Mouse (Mus musculus) heart, postnatal 14 days (tissue): ENCODE measurements around the gene Zfand4. TPM values are rescaled to one million over a fixed set of nuclear protein-coding genes. Genes with fewer than 3 reads are reported as not detected.
"Not testable (repeated sequence)": the region's sequence is repeated elsewhere in the genome, so short reads cannot be mapped to it uniquely, and the experiment has no call there.

ENCODE experiments used
- DNase-seq, 2 experiments: peaks; one replicate each; pipeline ENCODE4 v3.0.0; 2021 to 2022
- intact Hi-C: fragments of 180-260 bp; cut with DNase I; formaldehyde crosslinking; loops from one replicate; pipeline ENCODE4 v1.15.1; 2025
- total RNA-seq, 2 experiments: library from RNA; stranded (reverse); gene quantifications; 2 replicates each; pipeline ENCODE4 v1.2.3; 2021

Zfand4 gene
- total RNA-seq, 2 experiments from 2014 or later, result 2.7 to 3.2 TPM

DNA sequence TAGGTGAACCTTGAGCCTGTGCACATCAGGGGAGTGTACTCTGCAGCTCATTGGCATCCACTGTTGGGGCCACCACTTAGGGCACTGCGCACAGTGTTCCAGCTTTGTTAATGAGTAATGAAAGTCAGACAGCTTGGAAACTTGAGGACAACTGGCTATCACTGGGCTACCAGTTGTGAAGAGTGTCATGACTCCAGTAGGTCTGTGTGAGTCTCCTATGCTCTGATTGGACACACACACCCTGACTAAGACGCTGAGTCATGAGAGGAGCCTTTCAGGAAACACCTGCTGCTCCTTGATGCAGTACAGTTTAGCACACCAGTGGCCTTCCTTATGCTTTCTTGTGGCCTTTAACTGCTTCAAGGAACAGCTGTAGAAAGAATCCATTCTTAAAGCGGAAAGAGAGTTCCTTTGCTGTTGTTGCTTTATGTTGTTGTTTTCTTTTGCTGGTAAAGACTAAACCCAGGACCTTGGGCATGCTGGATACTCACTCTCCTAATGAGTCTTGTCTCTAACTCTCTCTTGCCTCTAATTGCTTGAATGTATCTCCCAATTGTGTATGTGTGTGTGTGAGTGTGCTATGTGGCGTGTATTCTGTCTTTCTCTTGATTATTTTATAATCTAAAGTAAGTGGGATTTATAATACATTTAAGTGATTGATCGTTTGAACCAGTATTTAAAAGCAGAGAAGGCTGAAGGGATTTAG is 23.0 kb downstream of the Zfand4 start:
- no peak for DNase-seq
- intact Hi-C loops, result no loop called here

DNA sequence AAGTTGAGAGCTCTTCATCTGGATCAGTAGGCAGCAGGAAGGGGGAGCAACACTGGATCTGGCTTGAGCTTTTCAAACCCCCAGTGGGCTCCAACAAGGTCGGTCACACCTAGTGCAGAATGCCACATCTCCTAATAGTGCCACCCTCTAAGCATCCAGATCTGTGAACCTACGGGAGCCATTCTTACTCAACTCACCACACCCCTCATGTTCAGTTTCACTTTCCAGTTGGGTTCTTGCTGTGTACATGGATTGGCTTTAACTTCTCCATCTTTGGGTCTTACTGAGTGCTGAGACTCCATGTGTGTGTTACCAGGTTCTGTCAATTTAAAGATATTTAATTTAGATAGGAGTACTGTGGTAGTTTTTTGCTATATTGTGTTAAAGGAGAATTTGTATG is 47.4 kb downstream of the Zfand4 start:
- no peak for DNase-seq
- intact Hi-C loops, result no loop called here

DNA sequence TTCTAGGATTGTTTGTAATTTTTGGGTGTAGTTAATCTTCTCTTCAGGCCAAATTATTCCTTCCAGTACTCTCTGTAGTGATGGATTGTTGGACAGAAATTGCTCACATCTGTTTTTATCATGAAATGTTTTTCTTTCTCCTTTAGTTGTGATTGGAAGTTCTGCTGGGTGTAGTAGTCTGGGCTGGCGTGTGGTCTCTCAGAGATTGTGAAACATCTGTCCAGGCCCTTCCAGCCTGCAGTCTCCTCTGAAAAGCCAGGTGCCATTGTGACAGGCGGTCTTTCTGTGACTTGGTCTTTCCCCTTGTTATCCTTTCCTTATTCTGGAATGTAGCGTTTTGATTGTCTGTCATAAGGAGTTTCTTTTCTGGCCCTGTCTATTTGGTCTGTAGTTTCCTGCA is 55.2 kb downstream of the Zfand4 start:
- DNase-seq, result peak in 1 of 2 experiments; percentile 22

DNA sequence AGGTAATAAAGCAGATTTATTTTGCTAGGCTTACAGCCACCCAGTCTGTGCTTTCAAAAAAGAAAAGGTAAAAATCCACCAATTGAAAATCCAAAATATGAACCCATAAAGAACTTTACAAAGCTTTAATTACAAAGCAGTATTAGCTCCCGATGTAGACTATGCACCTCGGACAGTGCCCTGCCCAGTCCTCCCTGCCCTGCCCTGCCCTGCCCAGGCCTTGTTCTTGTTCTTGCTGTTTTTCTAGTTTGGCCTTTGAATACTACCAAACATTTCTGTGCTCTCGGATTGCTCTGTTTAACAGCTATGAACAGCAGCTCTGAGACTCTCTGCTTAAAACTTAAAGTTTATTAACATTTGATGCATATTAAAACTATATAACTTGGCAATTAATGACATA is 62.6 kb downstream of the Zfand4 start:
- no peak for DNase-seq
- intact Hi-C loops, result no loop called here

More for the DNA sequence above, 55.2 kb downstream of the Zfand4 start:
- intact Hi-C loops, result no loop called here

DNA sequence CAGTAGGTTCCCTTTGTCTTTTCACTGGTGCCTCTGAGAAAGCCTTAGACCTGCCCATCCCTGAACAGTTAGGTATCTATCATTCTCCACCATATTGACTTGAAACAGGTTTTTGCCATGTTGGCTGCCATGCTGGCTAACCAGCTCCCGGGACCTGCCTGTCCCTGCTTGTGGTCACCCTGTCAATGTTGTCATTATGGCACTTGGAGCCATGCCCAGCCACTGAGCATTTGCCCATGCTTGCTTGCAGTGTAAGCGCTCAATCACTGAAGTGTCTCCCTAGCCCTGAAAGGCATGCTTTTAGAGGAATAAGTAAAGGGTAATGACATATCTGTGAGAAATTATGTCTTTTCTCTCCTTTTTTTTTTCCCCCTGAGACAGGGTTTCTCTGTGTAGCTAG is 67.4 kb downstream of the Zfand4 start:
- intact Hi-C loops, result no loop called here
- no peak for DNase-seq

DNA sequence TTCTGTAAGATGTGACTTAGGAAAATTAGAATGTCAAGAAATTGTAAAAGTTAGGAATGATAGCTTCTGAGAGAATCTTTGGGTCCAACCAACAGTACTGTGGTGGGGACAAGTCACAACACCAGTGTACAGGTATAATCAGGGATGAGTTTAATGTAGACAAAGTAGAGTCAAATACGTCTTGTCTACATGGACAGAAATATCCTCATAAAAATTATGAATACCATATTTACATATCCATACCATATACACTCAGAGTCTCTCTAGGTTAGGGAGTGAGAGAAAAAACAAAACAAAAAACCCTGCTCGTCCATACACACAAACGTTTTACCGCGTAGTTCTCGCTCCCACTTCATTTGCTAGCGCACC is 73.4 kb downstream of the Zfand4 start:
- DNase-seq, result no peak
- intact Hi-C loops, result loop anchor here (5.0 kb wide), 1 partner anchor 75 kb away; the partner anchor contains the start of gene Zfand4

DNA sequence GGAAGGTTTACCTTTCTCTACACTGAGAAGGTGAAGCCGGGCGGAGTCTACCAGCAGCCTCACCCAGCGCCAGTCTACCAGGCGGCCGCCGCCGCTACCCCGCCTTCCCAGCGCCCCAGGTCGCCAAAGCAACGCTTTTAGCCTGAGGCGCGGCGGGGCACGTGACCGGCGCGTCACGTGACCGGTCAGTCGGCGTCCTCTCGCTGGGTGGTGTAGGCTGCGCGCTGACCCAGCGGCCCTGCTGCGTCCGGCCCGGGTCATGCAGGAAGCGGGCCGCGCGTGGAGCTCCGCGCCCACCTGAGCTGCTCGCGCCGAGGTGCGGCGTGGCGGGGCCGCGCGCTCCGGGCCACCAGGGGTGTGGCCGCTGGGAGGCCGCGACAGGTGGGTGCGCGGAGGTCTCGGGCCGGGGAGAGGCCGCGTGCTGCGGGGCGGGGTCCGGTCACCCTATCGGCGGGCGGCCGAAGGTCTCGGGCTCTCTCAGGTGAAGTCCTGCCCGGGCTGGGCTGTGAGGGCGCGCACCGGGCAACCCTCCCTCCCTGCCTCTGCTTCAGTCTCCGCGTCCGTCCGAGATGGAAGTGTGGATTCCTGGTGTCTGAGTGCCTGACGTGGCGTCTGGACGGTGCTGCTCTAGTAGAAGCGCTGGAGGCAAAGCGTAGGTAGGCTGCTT is 73.9 kb downstream of the Zfand4 start, which contains the start of gene March8:
Gene March8 (plus strand): TSS at position 190 of the 667 bp plus-strand sequence.
- intact Hi-C loops, result loop anchor here (5.0 kb wide), 1 partner anchor 76 kb away; the partner anchor contains the start of gene Zfand4
- peak; percentile 93 for DNase-seq

DNA sequence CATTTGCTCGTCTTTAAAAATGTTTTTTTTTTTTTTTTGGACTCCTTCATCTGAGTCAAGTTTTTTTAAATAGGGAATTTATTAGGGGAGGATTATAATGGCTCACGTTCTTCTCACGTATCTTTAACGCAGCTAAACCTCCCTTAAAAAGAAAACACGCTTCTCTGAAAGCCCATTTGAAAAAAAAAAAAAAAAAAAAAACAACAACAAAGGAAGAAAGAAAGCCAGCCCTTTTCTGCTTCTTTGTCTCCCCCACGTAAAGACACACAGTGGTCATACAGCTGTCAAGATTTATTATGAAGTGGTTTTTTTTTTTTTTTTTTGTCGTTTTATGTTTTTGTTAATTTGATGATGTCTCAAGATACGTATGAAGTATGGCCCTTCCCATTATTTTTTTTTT is 74.5 kb downstream of the Zfand4 start:
- intact Hi-C loops, result loop anchor here (5.0 kb wide), 1 partner anchor 76 kb away; the partner anchor contains the start of gene Zfand4

DNA sequence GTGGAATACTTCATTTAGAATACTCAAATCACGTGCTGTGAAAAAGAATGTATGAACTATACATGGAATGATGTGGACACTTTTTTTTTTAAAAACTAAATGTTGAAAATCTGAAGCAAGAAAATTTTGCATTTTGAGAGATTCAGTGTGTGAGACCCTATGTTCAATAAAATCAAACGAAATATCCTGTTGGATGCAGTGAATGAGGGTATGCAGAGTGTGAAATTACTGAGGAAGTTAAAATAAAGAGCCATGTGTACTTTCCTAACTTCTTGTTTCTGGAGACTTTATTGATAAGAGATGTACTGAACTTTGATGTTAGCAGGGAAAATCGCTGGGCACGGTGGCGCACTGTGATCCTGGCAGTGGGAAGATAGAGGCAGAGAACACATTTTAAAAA is 75.1 kb downstream of the Zfand4 start:
- no peak for DNase-seq
- intact Hi-C loops, result loop anchor here (5.0 kb wide), 1 partner anchor 77 kb away; the partner anchor contains the start of gene Zfand4

More for the DNA sequence above, 74.5 kb downstream of the Zfand4 start:
- DNase-seq, result no peak

DNA sequence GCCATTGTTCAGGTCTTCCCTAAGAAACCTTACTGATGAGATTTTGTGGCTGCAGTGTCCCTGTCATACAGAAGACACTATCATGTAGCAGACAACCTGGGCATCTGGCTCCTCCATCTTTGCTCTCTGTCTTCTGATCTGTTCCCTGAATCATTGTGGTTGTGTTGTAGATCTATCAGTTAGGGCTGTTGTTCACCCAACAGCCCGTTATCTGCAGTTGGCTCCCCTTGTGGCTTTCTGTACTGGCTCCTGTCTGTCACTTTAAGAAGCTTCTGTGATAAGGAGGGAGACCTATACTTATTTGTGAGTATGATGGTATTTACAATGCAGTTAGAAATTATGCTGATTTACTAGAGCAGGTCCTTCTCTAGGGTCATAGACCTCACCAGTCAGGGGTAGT is 76.5 kb downstream of the Zfand4 start:
- DNase-seq, result no peak
- intact Hi-C loops, result no loop called here

DNA sequence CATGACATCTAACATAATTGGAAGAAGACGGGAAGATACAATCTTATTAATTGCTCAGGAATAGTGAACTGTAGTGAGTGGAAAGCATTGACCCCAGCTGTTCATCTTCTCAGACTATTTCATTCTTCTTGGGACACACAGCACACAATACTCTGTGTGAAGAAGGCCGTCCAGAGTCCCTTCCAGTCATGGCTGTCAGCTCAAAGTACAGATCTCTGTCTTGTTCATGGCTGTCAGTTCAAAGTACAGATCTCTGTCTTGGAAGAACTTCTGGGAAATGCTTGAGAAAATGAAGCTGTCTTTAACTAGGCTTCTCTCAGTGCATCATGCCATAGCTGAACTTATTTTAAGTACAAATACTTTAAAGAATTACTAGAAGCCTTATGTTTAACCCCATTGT is 83.9 kb downstream of the Zfand4 start:
- intact Hi-C loops, result no loop called here
- DNase-seq, result no peak

DNA sequence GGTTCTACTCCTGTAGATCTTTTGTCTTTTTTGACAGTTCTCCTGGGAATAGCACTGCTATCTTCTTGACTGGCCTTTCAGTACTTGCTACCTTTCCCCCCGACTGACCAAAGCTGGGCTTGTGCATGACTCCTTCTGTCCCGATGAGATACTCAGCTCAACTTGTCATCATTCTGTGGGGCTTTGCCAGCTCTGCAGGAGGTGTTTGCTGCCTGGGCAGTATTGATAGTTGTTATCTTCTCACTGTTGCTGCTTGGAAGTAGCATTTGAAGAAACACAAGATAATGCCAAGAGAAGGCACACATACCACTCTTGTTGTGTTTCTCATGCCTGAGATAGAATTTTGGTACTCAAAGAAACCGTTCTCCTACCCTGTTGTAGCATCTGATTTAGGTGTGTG is 86.0 kb downstream of the Zfand4 start:
- intact Hi-C loops, result no loop called here
- DNase-seq, result no peak

DNA sequence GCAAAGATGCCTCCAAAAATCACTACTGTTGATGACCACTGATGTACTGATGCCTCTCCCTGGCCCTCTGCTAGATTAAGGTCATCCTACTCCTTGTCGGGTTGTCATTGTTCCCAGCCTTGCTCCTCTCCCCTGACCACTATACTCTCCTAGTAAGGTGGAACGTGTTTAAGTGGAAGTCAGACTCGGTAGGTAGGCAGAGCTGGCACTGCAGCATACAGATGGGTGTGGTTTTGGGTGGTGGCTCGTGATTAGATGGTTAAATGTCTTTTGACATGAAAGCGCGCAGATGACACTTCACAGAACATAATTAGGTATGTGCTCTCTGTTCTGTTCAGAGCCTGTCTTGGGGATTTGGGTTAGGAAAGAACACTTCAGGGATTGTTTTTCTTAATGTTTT is 86.6 kb downstream of the Zfand4 start:
- intact Hi-C loops, result no loop called here
- DNase-seq, result no peak

DNA sequence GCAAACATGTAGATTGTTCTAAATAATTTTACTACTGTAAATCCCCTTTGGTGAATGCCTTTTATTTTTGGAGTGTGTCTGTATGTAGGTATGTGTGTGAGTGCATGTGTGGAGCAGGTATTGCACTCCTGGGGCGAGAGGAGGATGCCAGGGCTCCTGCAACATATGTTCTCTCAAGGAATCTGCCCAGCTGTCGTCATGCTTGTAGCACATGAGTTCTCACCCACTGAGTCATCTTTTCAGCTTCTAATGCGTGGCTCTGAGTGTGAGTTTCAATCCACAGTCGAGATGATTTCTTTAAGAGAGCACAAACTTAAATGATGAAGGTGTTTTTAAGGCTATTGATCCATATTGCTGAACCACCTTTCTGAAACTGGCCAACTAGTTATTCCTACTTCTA is 87.5 kb downstream of the Zfand4 start:
- DNase-seq, result no peak
- intact Hi-C loops, result no loop called here

DNA sequence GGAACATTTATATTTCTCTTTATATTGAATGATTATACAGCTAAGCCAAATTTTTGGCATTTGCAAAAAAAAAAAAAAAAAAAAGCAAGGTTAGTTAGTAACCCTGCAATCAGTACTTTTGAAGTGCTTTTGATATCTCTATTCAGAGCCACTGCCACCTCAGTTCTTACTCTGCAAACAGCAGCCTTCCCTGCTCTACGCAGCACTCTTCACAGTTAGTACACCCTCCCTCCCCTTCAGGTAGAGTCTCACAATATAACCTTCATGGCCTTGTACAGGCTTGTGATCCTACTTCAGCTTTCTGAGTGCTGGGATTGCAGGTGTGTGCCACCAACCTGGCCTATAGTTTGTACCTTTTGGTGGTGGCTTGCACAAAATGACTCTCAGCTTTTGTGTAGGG is 89.4 kb downstream of the Zfand4 start:
- intact Hi-C loops, result no loop called here
- no peak for DNase-seq

DNA sequence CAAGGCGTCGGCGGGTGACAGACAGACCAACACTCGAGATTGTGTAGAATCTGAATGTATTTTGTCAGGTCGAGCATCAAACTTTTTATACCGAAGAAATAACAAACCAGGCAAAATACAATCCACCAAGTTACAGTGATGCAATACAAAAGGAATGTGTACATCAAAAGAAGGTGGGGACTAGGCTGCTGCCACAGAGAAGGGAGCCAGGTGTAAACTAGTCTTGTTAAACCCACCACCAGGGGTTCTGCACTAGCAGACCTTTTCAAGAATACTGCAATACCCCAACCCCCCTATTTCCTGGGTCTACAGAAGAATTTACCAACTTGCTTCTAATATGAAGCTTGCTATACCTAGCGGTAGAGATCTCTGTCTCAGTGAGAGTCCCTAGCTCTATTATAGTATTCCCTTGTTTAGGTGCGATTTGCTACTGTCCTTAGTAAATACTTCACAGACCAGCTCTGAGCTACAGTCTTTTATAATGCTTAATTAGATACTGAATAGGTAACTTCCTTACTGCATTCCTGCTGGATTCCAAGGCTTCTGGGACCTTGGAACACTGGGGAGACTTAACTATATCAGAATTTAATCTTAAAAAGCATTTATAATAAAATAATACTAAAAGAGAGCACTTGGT is 92.4 kb downstream of the Zfand4 start:
- intact Hi-C loops, DNase-seq: not testable (repeated sequence)

DNA sequence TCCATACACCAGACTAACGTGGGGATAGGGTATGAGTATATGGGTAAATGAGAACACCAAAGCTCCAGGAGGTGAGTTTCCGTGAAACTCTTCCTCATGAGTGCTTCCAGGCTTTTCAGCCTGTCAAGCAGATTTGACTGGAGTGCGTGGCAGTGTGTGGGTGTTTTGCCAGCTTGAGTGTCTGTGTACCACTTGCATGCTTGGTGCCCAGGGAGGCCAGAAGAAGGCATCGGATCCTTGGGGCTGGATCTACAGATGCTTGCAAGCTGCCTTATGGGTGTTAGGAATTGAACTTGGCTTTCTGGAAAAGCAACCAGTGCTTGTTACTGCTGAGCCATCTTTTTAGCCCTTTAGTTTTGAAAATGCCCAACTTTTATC is 92.9 kb downstream of the Zfand4 start:
- intact Hi-C loops, result no loop called here
- no peak for DNase-seq

DNA sequence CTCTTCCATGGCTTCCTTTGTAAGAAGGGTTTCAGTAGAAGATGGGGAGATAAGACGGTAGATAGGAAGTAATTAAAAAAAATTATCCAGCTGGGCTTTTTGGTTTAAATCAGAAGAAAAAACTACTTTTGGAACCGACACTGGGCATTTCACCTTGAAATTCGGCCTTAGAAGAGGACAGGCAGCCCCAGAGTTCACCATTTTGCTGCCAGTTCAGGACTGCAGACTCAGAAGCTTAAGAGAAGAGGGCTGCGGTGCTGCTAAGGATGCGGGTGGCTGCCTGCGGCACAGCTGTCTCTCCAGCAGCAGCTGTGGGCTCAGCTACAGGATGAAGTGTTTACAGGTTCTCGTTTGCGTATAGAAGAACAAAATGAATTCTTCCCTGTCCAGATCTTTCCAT is 94.0 kb downstream of the Zfand4 start:
- intact Hi-C loops, result no loop called here
- no peak for DNase-seq

DNA sequence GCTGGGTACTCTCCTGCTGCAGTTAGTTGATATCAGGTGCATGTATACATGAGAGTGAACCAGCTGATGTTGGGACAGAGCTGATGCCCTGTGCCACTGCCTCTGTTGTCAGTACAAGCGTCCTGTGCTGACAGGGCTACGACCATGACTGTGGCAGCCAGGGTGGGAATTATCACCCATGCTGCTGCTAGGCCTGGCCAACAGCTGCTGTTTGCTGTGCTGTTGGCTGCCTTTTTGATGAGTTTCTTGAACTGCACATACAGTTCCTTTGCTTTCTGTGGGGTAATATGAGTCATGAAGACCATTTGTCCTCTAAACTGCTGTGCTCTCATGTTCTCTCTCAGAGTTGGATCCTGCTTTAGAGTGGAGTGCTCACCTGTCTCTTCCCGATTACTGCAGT is 95.2 kb downstream of the Zfand4 start:
- no peak for DNase-seq
- intact Hi-C loops, result no loop called here

DNA sequence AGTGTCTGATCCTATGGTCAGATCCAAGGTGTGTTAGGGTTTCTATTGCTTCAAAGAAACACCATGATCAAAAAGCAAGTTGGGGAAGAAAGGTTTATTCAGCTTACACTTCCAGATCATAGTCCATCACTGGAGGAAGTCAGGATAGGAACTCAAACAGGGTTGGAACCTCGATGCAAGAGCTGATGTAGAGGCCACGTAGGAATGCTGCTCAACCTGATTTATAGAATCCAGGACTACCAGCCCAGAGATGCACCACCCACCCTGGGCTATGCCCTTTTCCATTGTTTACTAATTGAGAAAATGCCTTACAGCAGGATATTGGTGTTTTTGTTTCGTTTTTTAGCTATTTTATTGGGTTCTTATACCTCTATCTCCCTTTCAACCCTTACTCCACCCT is 97.4 kb downstream of the Zfand4 start:
- DNase-seq, result no peak
- intact Hi-C loops, result no loop called here

DNA sequence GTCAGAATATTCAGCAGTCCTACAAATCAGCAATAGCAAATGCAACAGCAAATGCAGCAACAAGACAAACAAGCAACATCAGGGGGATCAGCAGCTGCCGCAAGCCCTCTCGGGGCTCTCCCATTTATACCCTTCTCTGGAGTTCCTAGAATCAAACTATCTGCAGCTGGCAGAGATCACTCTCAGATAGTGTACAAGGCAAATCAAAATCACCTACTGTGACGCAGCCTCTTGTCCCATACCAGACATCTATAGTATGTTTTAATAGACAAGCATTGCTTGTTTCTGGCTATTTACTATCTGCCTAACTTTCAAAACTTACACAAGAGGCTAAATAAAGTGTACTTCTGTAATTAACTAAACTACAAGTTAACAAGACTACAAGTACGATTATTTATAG is 98.0 kb downstream of the Zfand4 start:
- DNase-seq, result no peak
- intact Hi-C loops, result no loop called here

DNA sequence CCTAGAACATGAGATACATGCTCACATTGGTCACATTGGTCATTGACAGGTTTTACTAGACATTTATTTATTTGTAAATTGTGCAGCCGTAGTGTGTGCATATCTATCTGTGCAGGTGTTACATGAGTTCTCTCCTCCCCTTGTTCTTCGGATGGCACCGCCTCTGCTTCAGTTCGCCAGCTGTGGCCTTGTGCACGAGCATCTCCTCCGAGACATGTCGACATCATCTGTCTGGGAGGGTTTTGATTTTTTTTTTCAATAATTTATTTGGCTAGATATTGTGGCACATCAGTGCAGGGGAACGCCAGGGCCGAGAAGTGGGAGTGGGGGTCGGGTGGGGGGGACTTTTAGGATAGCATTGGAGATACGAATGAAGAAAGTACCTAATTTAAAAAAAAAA is 103.9 kb downstream of the Zfand4 start:
- DNase-seq, result no peak
- intact Hi-C loops, result no loop called here
